Mouse (Mus musculus) brain, embryonic 14.5 days (tissue): Measurements from ENCODE around the gene Snx21. TPM values are rescaled to one million over a fixed set of nuclear protein-coding genes. Genes with fewer than 3 reads are reported as not detected.

Experiments used
- DNase-seq: peaks from one replicate; pipeline ENCODE4 v3.0.0-alpha.2; 2011; ENCODE audit warnings: low read depth
- CTCF ChIP-seq: fragments of 200-500 bp; IDR thresholded peaks from 2 replicates; pipeline ENCODE4 v1.5.1; 2012; ENCODE audit warnings: inconsistent platforms, mild to moderate bottlenecking, moderate library complexity, borderline replicate concordance; ENCODE audit not compliant: insufficient read depth, insufficient read length; ENCODE audit errors: extremely low read depth
- POLR2A ChIP-seq: fragments of 200-500 bp; IDR thresholded peaks from 2 replicates; pipeline ENCODE4 v1.6.1; 2012; ENCODE audit warnings: mild to moderate bottlenecking, inconsistent platforms, borderline replicate concordance; ENCODE audit not compliant: poor library complexity, insufficient read depth, insufficient read length, severe bottlenecking; ENCODE audit errors: extremely low read depth
- polyA plus RNA-seq: library from polyadenylated mRNA; depleted of rRNA; stranded (reverse); fragments of >200 nt; gene quantifications from 2 replicates; pipeline ENCODE4 v1.2.3, GENCODE M21; 2012; rRNA removed

The Snx21 gene
- 25.9 and 27.0 TPM in 2 replicates for polyA plus RNA-seq

- DNase-seq = peak; percentile 92
- TF ChIP-seq POLR2A = peak; percentile 36; the same call in 1 of the 2 replicates
- TF ChIP-seq CTCF = peak; percentile 9; the same call in 1 of the 2 replicates
These were observed at the start of gene Snx21 for GRCm38 (mm10) chr2:164785481-164786387. Gene Snx21 (plus strand): TSS chr2:164785823.

GRCm38 (mm10) chr2:164737377-164738090 lies 48.1 kb upstream of the Snx21 start:
- no peak for DNase-seq
- TF ChIP-seq POLR2A = no peak
- no peak for TF ChIP-seq CTCF

DNA sequence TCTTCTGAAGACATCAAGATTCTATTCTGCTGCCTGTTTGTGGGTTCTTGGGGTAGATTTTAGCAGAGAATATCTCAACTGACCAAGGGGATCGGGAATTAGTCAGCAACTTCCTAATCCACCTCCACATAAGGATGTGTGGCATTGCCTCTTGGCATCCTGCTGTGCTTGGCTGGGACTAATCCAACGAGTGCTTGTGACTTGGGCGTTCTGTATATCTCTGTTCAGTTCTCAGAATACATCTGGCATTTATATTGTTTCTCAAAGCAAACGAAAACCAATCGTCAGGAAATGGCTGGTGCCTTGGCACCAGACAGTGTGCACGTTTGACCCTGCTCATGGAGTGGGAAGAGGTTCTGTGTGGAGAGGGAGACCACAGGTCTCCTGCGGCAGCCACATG lies 45.7 kb upstream of the Snx21 start:
- TF ChIP-seq POLR2A (no peak), CTCF (no peak)

GRCm38 (mm10) chr2:164744987-164745386 lies 40.6 kb upstream of the Snx21 start:
- TF ChIP-seq POLR2A = no peak
- no peak for DNase-seq

More for the DNA sequence above, 45.7 kb upstream of the Snx21 start:
- DNase-seq = no peak

DNA sequence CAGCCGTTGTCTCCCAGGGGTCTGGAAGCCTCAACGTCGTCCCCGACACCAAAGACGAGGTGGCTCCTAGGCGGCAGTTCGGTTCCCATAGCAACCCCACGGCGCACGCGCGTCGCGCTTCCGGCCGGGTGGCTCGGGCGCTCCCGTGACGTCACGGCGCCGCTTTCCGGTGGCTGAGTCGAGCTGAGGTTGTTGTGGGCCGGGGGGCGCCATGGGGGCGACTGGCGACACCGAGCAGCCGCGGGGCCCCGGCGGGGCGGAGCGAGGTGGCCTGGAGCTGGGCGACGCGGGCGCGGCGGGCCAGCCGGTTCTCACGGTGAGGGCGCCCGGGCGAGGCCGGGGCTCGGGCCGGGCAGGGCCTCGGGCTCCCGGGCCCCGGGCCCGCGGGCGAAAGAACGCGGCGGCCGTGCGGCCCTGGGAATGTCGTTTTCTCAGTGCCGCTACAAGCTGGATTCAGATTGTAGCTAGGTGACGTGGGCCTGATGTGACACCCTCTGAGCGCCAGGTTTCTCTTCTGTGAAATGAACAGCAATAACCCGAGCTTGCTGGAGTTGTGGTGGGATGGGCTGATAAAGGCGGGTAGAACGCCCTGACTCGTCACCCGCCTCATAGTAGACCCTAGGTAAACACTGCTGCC lies 39.7 kb upstream of the Snx21 start, which contains the start of the genes Wfdc3 and Dnttip1:
Gene Wfdc3, minus strand, starts transcription at position 89 of the 637 bp plus-strand sequence.
Gene Dnttip1, plus strand, starts transcription at position 141 of the 637 bp plus-strand sequence.
- TF ChIP-seq CTCF (no peak), POLR2A (peak; percentile 76)
- DNase-seq = peak; percentile 97

DNA sequence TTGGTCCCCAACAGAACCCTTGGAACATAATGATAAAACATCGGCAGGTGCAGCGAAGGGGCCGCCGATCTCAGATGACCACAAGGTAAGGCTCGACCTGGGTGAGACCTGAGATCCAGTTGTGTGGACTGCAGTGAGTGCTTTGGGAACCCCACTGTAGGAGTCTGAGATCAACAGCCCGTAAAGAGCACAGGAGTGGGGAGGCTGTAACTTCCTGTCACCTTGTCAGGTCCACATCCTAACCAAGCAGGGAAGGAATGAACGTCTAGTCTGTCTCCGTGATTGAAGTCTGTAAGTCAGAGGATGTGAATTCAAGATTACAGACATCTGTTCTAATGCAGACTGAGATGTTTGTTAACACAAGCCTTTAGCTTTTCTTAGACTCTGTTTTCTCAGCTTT lies 38.9 kb upstream of the Snx21 start:
- no peak for DNase-seq
- TF ChIP-seq POLR2A (no peak), CTCF (no peak)

DNA sequence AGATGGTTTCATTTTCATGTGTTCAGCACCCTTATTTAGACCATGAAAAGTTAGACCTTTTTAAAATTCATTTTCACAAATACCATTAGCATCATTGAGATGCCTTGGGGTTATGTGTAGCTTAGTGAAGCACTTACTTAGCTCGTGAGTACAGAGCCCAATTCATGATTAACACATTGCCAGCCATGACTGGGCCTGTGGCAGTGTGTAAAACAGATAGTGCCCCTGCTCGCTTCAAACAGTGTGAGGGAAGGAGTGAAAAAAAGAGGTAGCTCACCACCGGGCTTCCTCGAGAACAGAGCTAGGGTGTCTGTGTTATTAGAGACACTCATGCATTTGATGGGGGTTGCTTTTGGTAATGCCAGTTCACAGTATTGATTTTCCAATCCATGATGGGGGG lies 37.4 kb upstream of the Snx21 start:
- DNase-seq = no peak
- TF ChIP-seq CTCF (no peak), POLR2A (no peak)

- TF ChIP-seq POLR2A (no peak), CTCF (no peak)
These were observed 36.6 kb upstream of the Snx21 start for GRCm38 (mm10) chr2:164748991-164749390.

DNA sequence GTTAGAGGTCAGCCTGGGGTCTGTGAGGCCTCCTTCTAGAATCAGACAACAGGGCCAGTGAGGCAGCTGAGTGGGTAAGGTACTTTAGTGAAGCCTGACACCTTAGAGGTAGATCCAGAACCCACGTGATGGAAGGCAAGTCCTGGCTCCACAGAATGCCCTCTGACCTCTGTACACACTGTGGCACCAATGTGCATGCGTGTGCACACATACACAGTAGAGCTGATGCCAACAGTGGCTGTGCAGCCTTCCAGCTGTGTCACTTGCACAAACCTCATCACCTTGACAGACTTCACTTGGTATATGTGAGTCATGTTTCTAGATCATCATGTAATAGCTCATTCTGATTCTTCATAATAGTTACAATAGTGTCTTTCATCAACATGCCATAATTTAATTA lies 33.2 kb upstream of the Snx21 start:
- TF ChIP-seq POLR2A (no peak), CTCF (no peak)
- no peak for DNase-seq

More at GRCm38 (mm10) chr2:164748991-164749390, 36.6 kb upstream of the Snx21 start:
- DNase-seq = no peak

DNA sequence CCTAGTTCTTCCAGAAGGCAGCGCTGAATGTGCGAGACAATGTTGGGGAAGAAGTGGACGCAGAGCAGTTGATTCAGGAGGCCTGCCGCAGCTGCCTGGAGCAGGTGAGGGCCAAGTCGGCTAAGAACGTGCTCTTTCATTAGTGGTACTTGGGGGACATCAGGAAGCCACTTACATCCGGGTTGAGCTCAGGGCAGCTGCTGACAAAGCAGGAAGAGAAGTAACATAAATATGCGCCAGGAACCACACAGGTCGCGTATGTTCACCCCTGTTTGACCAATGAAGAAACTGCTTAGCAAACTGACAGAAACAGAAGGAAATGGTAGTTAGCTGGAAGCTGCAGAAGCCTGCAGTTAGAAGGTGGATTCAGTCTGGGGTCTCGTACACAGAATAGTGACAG lies 31.5 kb upstream of the Snx21 start:
- TF ChIP-seq POLR2A = no peak
- no peak for TF ChIP-seq CTCF
- DNase-seq = no peak

DNA sequence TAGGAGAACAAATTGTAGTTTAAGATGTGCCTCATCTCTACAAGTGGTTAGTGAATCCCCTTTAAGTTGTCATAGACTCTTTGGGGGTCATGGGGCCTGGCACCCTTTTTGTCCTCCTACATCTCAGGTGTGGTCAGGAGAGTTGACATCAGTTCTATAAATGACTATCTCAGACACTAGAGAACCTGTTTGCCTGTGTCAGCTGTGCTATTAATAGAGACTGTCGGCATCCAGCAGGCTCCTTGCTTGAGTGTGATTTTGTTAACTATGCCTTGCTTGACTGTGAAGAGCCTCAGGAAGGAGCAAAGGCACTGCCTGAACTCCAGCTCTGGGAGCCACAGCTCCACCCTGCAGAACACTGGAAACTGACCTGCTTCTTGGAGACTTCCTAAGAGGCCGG lies 30.8 kb upstream of the Snx21 start:
- no peak for DNase-seq
- TF ChIP-seq POLR2A (no peak), CTCF (no peak)
